Mouse (Mus musculus) myocyte (in vitro differentiated cells): ENCODE results near the gene Arpc4. TPM values are rescaled to one million over a fixed set of nuclear protein-coding genes. Genes with fewer than 3 reads are reported as not detected.

Source experiments
- H3K27me3 ChIP-seq: one replicate; pipeline ENCODE4 v1.6.1; 2011; ENCODE audit not compliant: control insufficient read depth, insufficient read depth, insufficient read length
- H3K36me3 ChIP-seq: one replicate; pipeline ENCODE4 v1.6.1; 2011; ENCODE audit not compliant: control insufficient read depth, insufficient read depth
- H3K4me2 ChIP-seq: one replicate; pipeline ENCODE4 v1.6.1; 2011; ENCODE audit warnings: low read depth, control low read depth
- H3K4me3 ChIP-seq: one replicate; pipeline ENCODE4 v1.5.1; 2011; ENCODE audit warnings: mild to moderate bottlenecking, control low read depth, moderate library complexity
- H3K79me2 ChIP-seq: one replicate; pipeline ENCODE4 v1.6.1; 2011; ENCODE audit not compliant: control insufficient read depth, insufficient read depth
- H3ac ChIP-seq: one replicate; pipeline ENCODE4 v1.6.1; 2011; ENCODE audit not compliant: control insufficient read depth, insufficient read length
- CEBPB ChIP-seq: IDR thresholded peaks from 2 replicates; pipeline ENCODE4 v1.6.1; 2011; ENCODE audit warnings: mild to moderate bottlenecking, moderate library complexity; ENCODE audit not compliant: poor library complexity, insufficient read depth, severe bottlenecking
- E2F4 ChIP-seq: IDR thresholded peaks from one replicate; pipeline ENCODE4 v1.6.1; 2011; ENCODE audit warnings: mild to moderate bottlenecking, control low read depth, moderate library complexity; ENCODE audit not compliant: insufficient read depth
- MAX ChIP-seq: IDR thresholded peaks from one replicate; pipeline ENCODE4 v1.6.1; 2011; ENCODE audit warnings: low read depth, mild to moderate bottlenecking, control low read depth
- MYOD1 ChIP-seq, 3 experiments: IDR thresholded peaks; one replicate each; pipeline ENCODE4 v1.6.1; 2011; ENCODE audit warnings: control low read depth in 2 of 3, low read depth in 2 of 3, mild to moderate bottlenecking in 2 of 3, moderate library complexity in 1 of 3; ENCODE audit not compliant: insufficient read length in 2 of 3, control insufficient read depth in 1 of 3
- MYOG ChIP-seq, 3 experiments: IDR thresholded peaks; one replicate each; pipeline ENCODE4 v1.6.1; 2011; ENCODE audit warnings: control low read depth in 2 of 3, low read depth in 2 of 3, mild to moderate bottlenecking in 2 of 3; ENCODE audit not compliant: insufficient read length in 2 of 3, control insufficient read depth in 1 of 3, insufficient read depth in 1 of 3
- POLR2A ChIP-seq: IDR thresholded peaks from one replicate; pipeline ENCODE4 v1.6.1; 2011; ENCODE audit warnings: low read depth, mild to moderate bottlenecking, control low read depth, moderate library complexity; ENCODE audit not compliant: insufficient read length
- POLR2AphosphoS2 ChIP-seq: IDR thresholded peaks from one replicate; pipeline ENCODE4 v1.6.1; 2011; ENCODE audit warnings: low read depth, control low read depth; ENCODE audit not compliant: insufficient read length
- REST ChIP-seq: IDR thresholded peaks from one replicate; pipeline ENCODE4 v1.6.1; 2011; ENCODE audit warnings: mild to moderate bottlenecking, control low read depth, moderate library complexity; ENCODE audit not compliant: insufficient read depth, insufficient read length
- SRF ChIP-seq: IDR thresholded peaks from one replicate; pipeline ENCODE4 v1.6.1; 2011; ENCODE audit warnings: low read depth; ENCODE audit not compliant: control insufficient read depth, insufficient read length
- TCF12 ChIP-seq: IDR thresholded peaks from one replicate; pipeline ENCODE4 v1.6.1; 2011; ENCODE audit warnings: mild to moderate bottlenecking, control low read depth; ENCODE audit not compliant: poor library complexity, insufficient read depth, severe bottlenecking
- TCF3 ChIP-seq: IDR thresholded peaks from one replicate; pipeline ENCODE4 v1.6.1; 2011; ENCODE audit warnings: low read depth, control low read depth; ENCODE audit not compliant: insufficient read length
- USF1 ChIP-seq: IDR thresholded peaks from one replicate; pipeline ENCODE4 v1.6.1; 2011; ENCODE audit warnings: low read depth, mild to moderate bottlenecking, control low read depth, moderate library complexity
- polyA plus RNA-seq: library from polyadenylated mRNA; unstranded; fragments of >200 nt; fragmentation: generic; extraction: Trizol; gene quantifications from one replicate; pipeline ENCODE4 v1.2.1, GENCODE M21; 2012; ENCODE audit warnings: missing spikeins

Gene Arpc4
- polyA plus RNA-seq, 1 experiment = 207 TPM

DNA sequence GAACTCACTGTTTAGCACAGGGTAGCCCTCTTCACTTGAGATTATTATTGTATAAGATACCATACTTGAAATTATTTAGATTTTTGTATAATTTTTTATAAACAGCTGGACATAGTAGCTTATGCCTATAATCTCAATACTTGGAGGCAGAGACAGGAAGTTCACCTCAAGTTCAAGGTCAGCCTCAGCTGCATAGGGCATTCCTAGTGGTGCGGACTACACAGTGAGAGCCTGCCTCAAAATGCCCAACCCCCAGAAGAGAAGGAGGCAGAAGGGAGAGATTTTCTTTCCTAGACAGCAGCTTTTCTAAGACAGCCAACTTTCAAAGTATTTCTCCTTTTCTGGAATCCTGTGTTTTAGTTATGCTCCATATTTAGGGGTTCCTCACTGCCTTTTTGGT is 26.8 kb upstream of the Arpc4 start:
- no peak overlapping the region for H3ac ChIP-seq
- no peaks in the 10 kb centered on the region for H3K36me3 ChIP-seq
- no peak overlapping the region for H3K4me2 ChIP-seq
- TF ChIP-seq CEBPB (no peak), MAX (no peak), MYOD1 (IDR thresholded peaks at IDR 0.05; ENCODE audit: control insufficient read depth in 1 of 3, insufficient read length in 2 of 3, low read depth in 2 of 3) (no peak), E2F4 (no peak), MYOG (IDR thresholded peaks at IDR 0.05; ENCODE audit: control insufficient read depth in 1 of 3, insufficient read depth in 1 of 3, insufficient read length in 2 of 3, low read depth in 2 of 3) (no peak)
- H3K79me2 ChIP-seq = no peaks in the 10 kb centered on the region
- no peak overlapping the region for H3K4me3 ChIP-seq
- no peaks in the 10 kb centered on the region for H3K27me3 ChIP-seq

- Histone ChIP-seq H3K36me3 (no peaks in the 10 kb centered on the region), H3ac (no peak overlapping the region), H3K4me3 (no peak overlapping the region), H3K4me2 (no peak overlapping the region), H3K27me3 (no peaks in the 10 kb centered on the region), H3K79me2 (no peaks in the 10 kb centered on the region)
- no peak for TF ChIP-seq POLR2AphosphoS2
- TF ChIP-seq TCF12 = no peak
- TF ChIP-seq SRF = no peak
- no peak for TF ChIP-seq POLR2A
- no peak for TF ChIP-seq REST
- TF ChIP-seq E2F4 = no peak
- TF ChIP-seq CEBPB = no peak
- no peak for TF ChIP-seq MYOD1 (IDR thresholded peaks at IDR 0.05; ENCODE audit: control insufficient read depth in 1 of 3, insufficient read length in 2 of 3, low read depth in 2 of 3)
- TF ChIP-seq USF1 = no peak
- TF ChIP-seq TCF3 = no peak
- TF ChIP-seq MAX = no peak
- TF ChIP-seq MYOG (IDR thresholded peaks at IDR 0.05; ENCODE audit: control insufficient read depth in 1 of 3, insufficient read depth in 1 of 3, insufficient read length in 2 of 3, low read depth in 2 of 3) = no peak
These were observed 26.3 kb upstream of the Arpc4 start for GRCm38 (mm10) chr6:113351653-113352052.

GRCm38 (mm10) chr6:113352820-113353219 is 25.1 kb upstream of the Arpc4 start:
- Histone ChIP-seq H3K79me2 (no peaks in the 10 kb centered on the region), H3K4me3 (no peak overlapping the region), H3K4me2 (no peak overlapping the region), H3K36me3 (no peaks in the 10 kb centered on the region), H3K27me3 (no peaks in the 10 kb centered on the region), H3ac (no peak overlapping the region)
- TF ChIP-seq POLR2A (no peak), REST (no peak), USF1 (no peak), POLR2AphosphoS2 (no peak), MYOD1 (IDR thresholded peaks at IDR 0.05; ENCODE audit: control insufficient read depth in 1 of 3, insufficient read length in 2 of 3, low read depth in 2 of 3) (no peak), TCF12 (no peak), SRF (no peak), E2F4 (no peak), CEBPB (no peak), MAX (no peak), MYOG (IDR thresholded peaks at IDR 0.05; ENCODE audit: control insufficient read depth in 1 of 3, insufficient read depth in 1 of 3, insufficient read length in 2 of 3, low read depth in 2 of 3) (no peak), TCF3 (no peak)

- H3K4me3 ChIP-seq = no peak overlapping the region
- no peaks in the 10 kb centered on the region for H3K79me2 ChIP-seq
- H3K36me3 ChIP-seq = no peaks in the 10 kb centered on the region
- H3ac ChIP-seq = no peak overlapping the region
- H3K4me2 ChIP-seq = no peak overlapping the region
- TF ChIP-seq MYOD1 (IDR thresholded peaks at IDR 0.05; ENCODE audit: control insufficient read depth in 1 of 3, insufficient read length in 2 of 3, low read depth in 2 of 3) (no peak), USF1 (no peak), E2F4 (no peak), MYOG (IDR thresholded peaks at IDR 0.05; ENCODE audit: control insufficient read depth in 1 of 3, insufficient read depth in 1 of 3, insufficient read length in 2 of 3, low read depth in 2 of 3) (no peak), TCF3 (no peak), CEBPB (no peak), REST (no peak), SRF (no peak), TCF12 (no peak), MAX (no peak), POLR2AphosphoS2 (no peak), POLR2A (no peak)
- H3K27me3 ChIP-seq = no peaks in the 10 kb centered on the region
These were observed 24.2 kb upstream of the Arpc4 start for GRCm38 (mm10) chr6:113353696-113354095.

- no peak overlapping the region for H3ac ChIP-seq
- no peaks in the 10 kb centered on the region for H3K36me3 ChIP-seq
- no peak overlapping the region for H3K4me3 ChIP-seq
- H3K27me3 ChIP-seq = no peaks in the 10 kb centered on the region
- no peak for TF ChIP-seq USF1
- TF ChIP-seq TCF12 = no peak
- no peak for TF ChIP-seq CEBPB
- no peak for TF ChIP-seq POLR2A
- TF ChIP-seq E2F4 = no peak
- TF ChIP-seq REST = no peak
- no peak for TF ChIP-seq MYOG (IDR thresholded peaks at IDR 0.05; ENCODE audit: control insufficient read depth in 1 of 3, insufficient read depth in 1 of 3, insufficient read length in 2 of 3, low read depth in 2 of 3)
- no peak for TF ChIP-seq TCF3
- no peak for TF ChIP-seq MAX
- TF ChIP-seq MYOD1 (IDR thresholded peaks at IDR 0.05; ENCODE audit: control insufficient read depth in 1 of 3, insufficient read length in 2 of 3, low read depth in 2 of 3) = no peak
- TF ChIP-seq POLR2AphosphoS2 = no peak
- no peak overlapping the region for H3K4me2 ChIP-seq
- no peaks in the 10 kb centered on the region for H3K79me2 ChIP-seq
These were observed 16.4 kb upstream of the Arpc4 start for GRCm38 (mm10) chr6:113361476-113361875.
